Mouse (Mus musculus): ENCODE results near the gene Ubash3b. TPM values are rescaled to one million over a fixed set of nuclear protein-coding genes. Genes with fewer than 3 reads are reported as not detected.

Ubash3b gene
- polyA plus RNA-seq, 1 experiment from 2014 or later = 15.4 TPM

DNA sequence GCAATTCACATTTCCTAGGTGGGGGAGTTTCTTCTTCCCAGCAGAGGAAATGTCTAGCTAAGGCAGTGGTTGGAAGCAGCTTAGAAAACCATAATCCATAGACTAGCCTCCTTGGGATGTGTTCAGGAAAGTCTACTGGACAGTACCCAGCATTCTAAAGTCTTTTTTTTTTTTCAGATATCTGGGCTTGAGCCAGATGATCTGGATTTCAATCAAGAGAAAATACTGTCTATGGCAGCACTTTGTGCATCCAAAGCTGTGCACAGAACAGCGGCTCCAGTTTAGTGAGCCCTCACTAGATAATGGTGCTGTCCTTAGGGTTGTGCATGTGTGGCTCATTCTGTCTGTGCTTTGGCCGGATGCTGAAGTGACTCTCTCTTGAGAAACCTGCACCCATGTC lies 2.3 kb downstream of the Ubash3b start:
- Histone ChIP-seq H3K36me3 (no peaks in the 10 kb centered on the region), H3K4me1 (peaks cover 26% of the 10 kb centered on the region), H3K4me2 (replicated peaks) (no peak overlapping the region), H3K9me3 (no peaks in the 10 kb centered on the region), H3K9ac (replicated peaks) (no peak overlapping the region), H3K27ac (replicated peaks) (no peak overlapping the region), H3K27me3 (peaks cover 4% of the 10 kb centered on the region; the same call in 1 of the 2 replicates), H3K4me3 (no peak overlapping the region)
- ATAC-seq (replicated peaks) = no peak
- 85% methylated on average over 2 of the region's 2 CpGs for WGBS

- ATAC-seq (replicated peaks) = no peak
- peak overlapping the region; percentile 70; the same call in 1 of the 2 replicates for H3K9ac ChIP-seq (replicated peaks)
- H3K4me2 ChIP-seq (replicated peaks) = peak overlapping the region; percentile 92
- H3K4me3 ChIP-seq = peak overlapping the region; percentile 86
- 22% methylated on average over 15 of the region's 15 CpGs for WGBS
- H3K4me1 ChIP-seq = peaks cover 29% of the 10 kb centered on the region
- no peaks in the 10 kb centered on the region for H3K36me3 ChIP-seq
- H3K27ac ChIP-seq (replicated peaks) = peak overlapping the region; percentile 82
- peaks cover 4% of the 10 kb centered on the region; the same call in 1 of the 2 replicates for H3K27me3 ChIP-seq
- no peaks in the 10 kb centered on the region for H3K9me3 ChIP-seq
Measured at GRCm38 (mm10) chr9:41157872-41158567, 3.5 kb downstream of the Ubash3b start.

GRCm38 (mm10) chr9:41157020-41157871 lies 4.3 kb downstream of the Ubash3b start:
- H3K9me3 ChIP-seq = no peaks in the 10 kb centered on the region
- H3K36me3 ChIP-seq = no peaks in the 10 kb centered on the region
- H3K27me3 ChIP-seq = peaks cover 4% of the 10 kb centered on the region; the same call in 1 of the 2 replicates
- H3K27ac ChIP-seq (replicated peaks) = peak overlapping the region; percentile 82
- H3K4me2 ChIP-seq (replicated peaks) = peak overlapping the region; percentile 92
- peak; percentile 90 for ATAC-seq (replicated peaks)
- H3K4me1 ChIP-seq = peaks cover 30% of the 10 kb centered on the region
- under 1% methylated on average over 80 of the region's 82 CpGs for WGBS
- peak overlapping the region; percentile 70 for H3K9ac ChIP-seq (replicated peaks)
- peak overlapping the region; percentile 86 for H3K4me3 ChIP-seq

GRCm38 (mm10) chr9:41156720-41157019 lies 4.8 kb downstream of the Ubash3b start:
- Histone ChIP-seq H3K9me3 (no peaks in the 10 kb centered on the region), H3K9ac (replicated peaks) (peak overlapping the region; percentile 70), H3K27me3 (peaks cover 4% of the 10 kb centered on the region; the same call in 1 of the 2 replicates), H3K4me1 (peaks cover 32% of the 10 kb centered on the region), H3K4me3 (peak overlapping the region; percentile 86), H3K27ac (replicated peaks) (peak overlapping the region; percentile 82; the same call in 1 of the 2 replicates), H3K4me2 (replicated peaks) (peak overlapping the region; percentile 92), H3K36me3 (no peaks in the 10 kb centered on the region)
- peak; percentile 19; the same call in 1 of the 2 replicates for ATAC-seq (replicated peaks)
- WGBS = 1% methylated on average over 20 of the region's 20 CpGs

DNA sequence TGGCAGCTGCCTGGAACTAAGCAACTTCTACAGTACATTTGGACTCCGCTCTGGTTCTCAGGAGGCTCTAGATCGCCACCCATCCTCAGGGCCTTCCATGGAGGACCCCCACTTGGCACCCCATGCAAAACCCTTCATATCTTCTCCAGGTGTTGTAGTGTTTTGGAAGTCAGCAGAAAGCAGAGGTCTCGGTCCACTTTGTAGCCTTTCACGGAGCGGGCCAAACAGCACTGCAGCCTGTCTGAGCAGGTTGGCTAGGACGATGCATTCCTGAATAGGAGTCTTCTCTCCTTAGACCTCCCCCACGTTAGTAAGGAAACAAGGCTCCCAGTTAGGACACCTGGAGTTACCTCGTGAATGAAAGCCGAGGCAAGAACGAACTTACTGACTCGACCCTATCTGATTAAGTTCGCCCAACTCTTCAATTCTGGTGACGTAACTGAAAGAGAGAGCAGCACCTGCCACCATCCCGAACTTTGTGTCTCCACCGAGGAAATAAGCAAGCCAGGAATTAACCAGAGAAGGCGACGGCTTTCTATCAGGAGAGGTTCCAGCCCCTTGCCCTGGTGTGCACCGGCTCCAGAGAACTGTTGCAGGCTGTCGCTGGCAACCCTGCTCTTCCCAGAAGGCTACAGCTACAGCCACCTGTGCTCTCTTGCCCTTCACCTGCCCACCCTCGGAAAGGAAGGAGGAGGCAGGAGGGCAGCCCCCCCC lies 5.3 kb downstream of the Ubash3b start:
- peak; percentile 12; the same call in 1 of the 2 replicates for ATAC-seq (replicated peaks)

GRCm38 (mm10) chr9:41153979-41154378 lies 7.5 kb downstream of the Ubash3b start:
- H3K4me1 ChIP-seq = peaks cover 46% of the 10 kb centered on the region
- no peak overlapping the region for H3K4me2 ChIP-seq (replicated peaks)
- H3K36me3 ChIP-seq = no peaks in the 10 kb centered on the region
- peaks cover 4% of the 10 kb centered on the region; the same call in 1 of the 2 replicates for H3K27me3 ChIP-seq
- ATAC-seq (replicated peaks) = no peak
- no peak overlapping the region for H3K9ac ChIP-seq (replicated peaks)
- no peak overlapping the region for H3K4me3 ChIP-seq
- H3K9me3 ChIP-seq = no peaks in the 10 kb centered on the region
- WGBS = 78% methylated on average over 1 of the region's 1 CpGs
- H3K27ac ChIP-seq (replicated peaks) = no peak overlapping the region

More for the DNA sequence above, 5.3 kb downstream of the Ubash3b start:
- Histone ChIP-seq H3K9me3 (no peaks in the 10 kb centered on the region), H3K27me3 (peaks cover 4% of the 10 kb centered on the region; the same call in 1 of the 2 replicates), H3K36me3 (no peaks in the 10 kb centered on the region), H3K4me3 (peak overlapping the region; percentile 86), H3K4me2 (replicated peaks) (peak overlapping the region; percentile 92), H3K4me1 (peaks cover 37% of the 10 kb centered on the region), H3K9ac (replicated peaks) (peak overlapping the region; percentile 70), H3K27ac (replicated peaks) (no peak overlapping the region)
- WGBS = 20% methylated on average over 20 of the region's 20 CpGs

DNA sequence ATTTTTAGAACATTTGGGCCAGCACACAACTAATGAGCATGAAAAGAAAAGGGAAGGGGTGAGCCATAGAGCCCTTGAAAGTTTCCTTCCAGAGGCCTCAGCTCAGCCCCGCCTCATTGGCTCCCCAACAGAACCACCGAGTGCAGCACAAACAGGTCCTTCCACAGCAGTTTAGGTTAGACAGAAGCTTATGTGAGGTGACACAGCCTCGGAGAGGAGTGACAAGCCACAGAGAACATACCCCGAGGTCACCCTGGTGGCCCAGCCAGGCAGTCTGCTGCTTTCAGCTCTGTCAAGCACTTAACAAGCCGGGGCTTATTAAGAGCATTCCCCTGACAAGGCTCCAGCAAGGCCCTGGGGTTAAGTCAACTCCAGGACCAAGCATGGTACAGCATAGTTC lies 8.4 kb downstream of the Ubash3b start:
- Histone ChIP-seq H3K36me3 (no peaks in the 10 kb centered on the region), H3K4me3 (no peak overlapping the region), H3K27me3 (peaks cover 4% of the 10 kb centered on the region; the same call in 1 of the 2 replicates), H3K4me2 (replicated peaks) (no peak overlapping the region), H3K27ac (replicated peaks) (no peak overlapping the region), H3K9ac (replicated peaks) (no peak overlapping the region), H3K9me3 (no peaks in the 10 kb centered on the region), H3K4me1 (peaks cover 54% of the 10 kb centered on the region)
- WGBS = 43% methylated on average over 5 of the region's 5 CpGs
- ATAC-seq (replicated peaks) = no peak

DNA sequence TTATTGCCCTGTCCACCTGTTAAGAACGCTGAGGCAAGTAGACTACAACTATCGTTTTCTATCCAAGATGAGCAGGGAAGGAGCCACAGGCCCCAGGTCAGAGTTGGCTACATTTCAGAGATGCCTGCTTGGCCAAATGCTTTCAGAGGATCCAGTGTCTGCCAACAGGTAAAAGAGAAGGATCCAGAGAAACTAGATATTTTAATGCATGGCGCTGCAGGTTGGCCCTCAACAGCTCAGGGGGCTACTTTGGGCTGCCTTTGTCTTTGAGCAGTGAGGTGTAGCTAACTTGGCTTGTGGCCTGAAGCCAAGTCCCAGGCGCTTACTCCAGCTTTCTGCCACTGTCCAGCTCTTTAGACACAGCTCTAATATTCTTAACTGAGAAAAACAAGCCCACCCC lies 10.0 kb downstream of the Ubash3b start:
- Histone ChIP-seq H3K4me1 (peaks cover 56% of the 10 kb centered on the region), H3K9me3 (no peaks in the 10 kb centered on the region), H3K36me3 (no peaks in the 10 kb centered on the region), H3K9ac (replicated peaks) (no peak overlapping the region), H3K4me3 (no peak overlapping the region), H3K27me3 (peaks cover 4% of the 10 kb centered on the region; the same call in 1 of the 2 replicates), H3K27ac (replicated peaks) (no peak overlapping the region), H3K4me2 (replicated peaks) (no peak overlapping the region)
- 40% methylated on average over 4 of the region's 4 CpGs for WGBS
- no peak for ATAC-seq (replicated peaks)

DNA sequence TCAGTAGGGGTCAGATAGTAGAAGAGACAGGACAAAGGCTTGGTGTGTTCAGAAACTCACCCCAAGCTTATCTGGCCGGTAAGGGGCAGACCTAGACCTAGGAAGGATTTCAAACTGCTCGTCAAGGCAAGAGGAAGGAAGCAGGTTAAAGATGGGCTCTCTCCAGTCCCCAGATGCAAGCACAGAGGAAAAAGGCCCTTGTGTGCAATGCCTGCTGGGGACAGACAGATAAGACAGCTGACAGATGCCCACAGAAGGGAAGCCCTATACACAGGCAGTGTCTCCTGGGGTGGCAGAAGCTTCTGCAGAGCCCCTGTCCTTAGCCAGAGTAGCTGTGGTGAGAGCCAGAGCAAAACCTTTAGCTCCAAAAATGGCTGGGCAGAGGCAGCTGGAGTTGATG lies 11.6 kb downstream of the Ubash3b start:
- H3K4me1 ChIP-seq = peaks cover 46% of the 10 kb centered on the region
- no peak for ATAC-seq (replicated peaks)
- no peak overlapping the region for H3K9ac ChIP-seq (replicated peaks)
- H3K27me3 ChIP-seq = no peaks in the 10 kb centered on the region
- H3K27ac ChIP-seq (replicated peaks) = peak overlapping the region; percentile 69; the same call in 1 of the 2 replicates
- no peak overlapping the region for H3K4me3 ChIP-seq
- no peak overlapping the region for H3K4me2 ChIP-seq (replicated peaks)
- H3K9me3 ChIP-seq = no peaks in the 10 kb centered on the region
- H3K36me3 ChIP-seq = no peaks in the 10 kb centered on the region
- 74% methylated on average over 2 of the region's 2 CpGs for WGBS

DNA sequence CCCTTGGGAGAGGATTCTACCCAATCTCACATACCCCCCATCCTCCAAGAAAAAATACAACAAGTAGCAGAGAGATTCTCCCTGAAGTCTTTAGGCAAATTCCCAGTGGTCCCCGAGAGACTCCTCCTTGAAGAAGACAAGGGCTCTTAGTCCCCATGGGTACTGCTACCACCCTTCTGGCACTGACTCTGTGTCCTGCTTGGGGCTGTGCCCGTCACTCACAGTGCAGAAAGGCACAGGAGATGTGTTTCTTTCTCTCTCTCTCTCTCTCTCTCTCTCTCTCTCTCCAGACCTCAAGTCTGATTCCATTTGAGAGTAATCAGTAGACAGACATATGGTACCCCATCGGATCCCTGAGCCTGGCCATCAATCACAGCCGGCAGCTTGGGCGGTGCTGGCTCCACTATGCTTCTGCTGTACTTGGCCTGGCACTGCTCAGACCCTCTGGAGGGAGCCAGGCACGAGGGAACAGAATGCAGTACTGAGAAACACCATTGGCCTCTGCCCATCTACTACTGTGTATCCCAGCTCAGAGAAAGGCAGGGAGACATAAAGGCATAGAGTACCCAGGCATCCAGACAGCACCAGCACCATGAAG lies 12.3 kb downstream of the Ubash3b start:
- Histone ChIP-seq H3K9me3 (no peaks in the 10 kb centered on the region), H3K27ac (replicated peaks) (peak overlapping the region; percentile 69), H3K4me1 (peaks cover 46% of the 10 kb centered on the region), H3K36me3 (no peaks in the 10 kb centered on the region), H3K4me2 (replicated peaks) (no peak overlapping the region), H3K27me3 (no peaks in the 10 kb centered on the region), H3K4me3 (no peak overlapping the region), H3K9ac (replicated peaks) (no peak overlapping the region)
- peak; percentile 89 for ATAC-seq (replicated peaks)
- whole genome bisulfite sequencing = 53% methylated on average over 6 of the region's 6 CpGs

- H3K36me3 ChIP-seq = no peaks in the 10 kb centered on the region
- H3K4me3 ChIP-seq = no peak overlapping the region
- no peak overlapping the region for H3K9ac ChIP-seq (replicated peaks)
- no peak for ATAC-seq (replicated peaks)
- H3K4me2 ChIP-seq (replicated peaks) = no peak overlapping the region
- H3K9me3 ChIP-seq = no peaks in the 10 kb centered on the region
- peaks cover 46% of the 10 kb centered on the region for H3K4me1 ChIP-seq
- H3K27me3 ChIP-seq = no peaks in the 10 kb centered on the region
- WGBS = 70% methylated on average over 7 of the region's 7 CpGs
- H3K27ac ChIP-seq (replicated peaks) = peak overlapping the region; percentile 69; the same call in 1 of the 2 replicates
Measured at GRCm38 (mm10) chr9:41148600-41148999, 12.9 kb downstream of the Ubash3b start.

Measured in forebrain, embryonic 15.5 days (tissue).